Mouse (Mus musculus) brain, embryonic 14.5 days (tissue): ENCODE data around the gene Lyg1. TPM values are rescaled to one million over a fixed set of nuclear protein-coding genes. Genes with fewer than 3 reads are reported as not detected.

ENCODE experiments used
- DNase-seq: peaks from one replicate; pipeline ENCODE4 v3.0.0-alpha.2; 2011; ENCODE audit warnings: low read depth
- CTCF ChIP-seq: fragments of 200-500 bp; IDR thresholded peaks from 2 replicates; pipeline ENCODE4 v1.5.1; 2012; ENCODE audit warnings: inconsistent platforms, mild to moderate bottlenecking, moderate library complexity, borderline replicate concordance; ENCODE audit not compliant: insufficient read depth, insufficient read length; ENCODE audit errors: extremely low read depth
- POLR2A ChIP-seq: fragments of 200-500 bp; IDR thresholded peaks from 2 replicates; pipeline ENCODE4 v1.6.1; 2012; ENCODE audit warnings: mild to moderate bottlenecking, inconsistent platforms, borderline replicate concordance; ENCODE audit not compliant: poor library complexity, insufficient read depth, insufficient read length, severe bottlenecking; ENCODE audit errors: extremely low read depth
- polyA plus RNA-seq: library from polyadenylated mRNA; depleted of rRNA; stranded (reverse); fragments of >200 nt; gene quantifications from 2 replicates; pipeline ENCODE4 v1.2.3, GENCODE M21; 2012; rRNA removed

The Lyg1 gene
- not detected in 2 replicates for polyA plus RNA-seq

- TF ChIP-seq CTCF = no peak
- no peak for TF ChIP-seq POLR2A
- DNase-seq = no peak
Observed at GRCm38 (mm10) chr1:37957659-37958058, at the start of gene Lyg1. Lyg1 (minus strand) TSS chr1:37957759.

- no peak for DNase-seq
- no peak for TF ChIP-seq CTCF
Observed at GRCm38 (mm10) chr1:38006741-38007140, 49.2 kb upstream of the Lyg1 start.

- no peak for DNase-seq
- TF ChIP-seq CTCF = no peak
- no peak for TF ChIP-seq POLR2A
Observed at GRCm38 (mm10) chr1:38003046-38003445, 45.5 kb upstream of the Lyg1 start.

GRCm38 (mm10) chr1:38001956-38002355 lies 44.4 kb upstream of the Lyg1 start:
- DNase-seq = no peak
- TF ChIP-seq CTCF (no peak), POLR2A (no peak)

- no peak for TF ChIP-seq POLR2A
- TF ChIP-seq CTCF = no peak
- DNase-seq = no peak
Observed at GRCm38 (mm10) chr1:38000844-38001243, 43.3 kb upstream of the Lyg1 start.

GRCm38 (mm10) chr1:37999552-37999951 lies 42.0 kb upstream of the Lyg1 start:
- no peak for TF ChIP-seq CTCF
- no peak for TF ChIP-seq POLR2A
- DNase-seq = no peak

- TF ChIP-seq POLR2A (no peak), CTCF (no peak)
- DNase-seq = peak; percentile 6
Observed at GRCm38 (mm10) chr1:37998371-37999199, 41.0 kb upstream of the Lyg1 start.

- TF ChIP-seq POLR2A = 0 out of 2 replicates have a peak, but pooled peaks have one; percentile 34
- peak; percentile 35; the same call in 1 of the 2 replicates for TF ChIP-seq CTCF
- DNase-seq = peak; percentile 98
Observed at GRCm38 (mm10) chr1:37997867-37998266, 40.3 kb upstream of the Lyg1 start, which contains the start of the genes Txndc9 and Eif5b. Txndc9 (minus strand) TSS chr1:37997893. Eif5b (plus strand) TSS chr1:37998010.

GRCm38 (mm10) chr1:37996877-37997484 lies 39.4 kb upstream of the Lyg1 start:
- TF ChIP-seq POLR2A (peak; percentile 33; the same call in 1 of the 2 replicates), CTCF (no peak)

GRCm38 (mm10) chr1:37996226-37996625 lies 38.7 kb upstream of the Lyg1 start:
- no peak for TF ChIP-seq CTCF
- TF ChIP-seq POLR2A = no peak
- DNase-seq = no peak

More at GRCm38 (mm10) chr1:37996877-37997484, 39.4 kb upstream of the Lyg1 start:
- DNase-seq = peak; percentile 100

- DNase-seq = no peak
- TF ChIP-seq CTCF = no peak
- no peak for TF ChIP-seq POLR2A
Observed at GRCm38 (mm10) chr1:37987856-37988255, 30.3 kb upstream of the Lyg1 start.
